Mouse (Mus musculus) E14TG2a.4 (cell line): Measurements from ENCODE around the gene Hdac4.

Source experiments
- CTCF ChIP-seq: conservative IDR thresholded peaks from 2 replicates; pipeline ENCODE4 v1.5.1; 2014; ENCODE audit warnings: low read length
- NANOG ChIP-seq: IDR thresholded peaks from 2 replicates; pipeline ENCODE4 v1.6.1; 2014; ENCODE audit warnings: borderline replicate concordance, low read length, mixed read lengths
- POU5F1 ChIP-seq: IDR thresholded peaks from 2 replicates; pipeline ENCODE4 v1.6.1; 2014; ENCODE audit warnings: low read length, borderline replicate concordance

DNA sequence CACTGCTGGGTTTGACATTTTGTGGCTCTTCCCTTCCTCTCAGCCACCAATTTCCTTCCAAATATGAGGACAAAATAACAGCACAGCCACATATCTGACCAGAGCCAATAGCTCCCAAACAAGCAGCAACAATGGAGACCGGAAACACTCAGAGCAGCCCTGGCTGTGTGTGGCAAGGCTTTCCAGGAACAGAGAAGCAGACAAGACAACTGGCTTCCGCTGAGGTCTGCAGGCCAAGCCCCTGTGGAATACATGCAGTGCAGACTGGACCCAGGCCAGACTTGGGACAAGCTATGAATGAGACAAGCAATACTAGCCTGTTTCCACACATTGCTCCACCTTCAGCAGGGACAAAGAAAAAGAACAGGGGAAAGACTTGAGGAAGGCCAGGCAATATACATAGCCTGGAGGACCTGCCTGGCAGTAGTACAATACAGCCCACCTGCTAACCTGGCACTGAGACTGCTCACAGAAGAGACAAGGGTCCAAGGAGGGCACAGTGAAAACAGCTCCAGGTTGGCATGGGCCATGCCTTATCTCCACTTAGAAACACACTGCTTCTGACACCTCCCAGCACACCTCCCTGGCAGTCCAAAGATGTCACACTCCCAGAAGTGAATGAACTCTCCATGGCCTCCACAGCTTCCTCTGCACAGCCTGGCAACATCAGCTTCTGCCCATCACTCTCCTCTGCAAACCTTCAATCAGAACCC lies 58.2 kb downstream of the Hdac4 start:
- TF ChIP-seq CTCF (no peak), NANOG (no peak), POU5F1 (no peak)
